Mouse (Mus musculus) intestine, embryonic 15.5 days (tissue): ENCODE measurements around the gene Mas1. TPM values are rescaled to one million over a fixed set of nuclear protein-coding genes. Genes with fewer than 3 reads are reported as not detected.
"Not testable (repeated sequence)": the region's sequence is repeated elsewhere in the genome, so short reads cannot be mapped to it uniquely, and the experiment has no call there.

Experiments
- ATAC-seq: fragments of 200-750 bp; cut with Nextera tagmentation; 2 replicates; pipeline ENCODE4 v1.8.0; 2017; ENCODE audit warnings: moderate TSS enrichment, moderate library complexity
- H3K27ac ChIP-seq: fragments of 300-500 bp; sonication (generic); 2 replicates; pipeline ENCODE4 v1.5.1; 2015; ENCODE audit warnings: mild to moderate bottlenecking, inconsistent platforms
- H3K27me3 ChIP-seq: fragments of 300-500 bp; sonication (generic); replicated peaks from 2 replicates; pipeline ENCODE4 v1.6.1; 2015; ENCODE audit warnings: inconsistent platforms
- H3K36me3 ChIP-seq: fragments of 300-500 bp; sonication (generic); 2 replicates; pipeline ENCODE4 v1.6.1; 2015; ENCODE audit warnings: inconsistent platforms
- H3K4me1 ChIP-seq: fragments of 300-500 bp; sonication (generic); replicated peaks from 2 replicates; pipeline ENCODE4 v1.6.1; 2015; ENCODE audit warnings: inconsistent platforms
- H3K4me2 ChIP-seq: fragments of 300-500 bp; sonication (generic); replicated peaks from 2 replicates; pipeline ENCODE4 v1.6.1; 2015; ENCODE audit warnings: mild to moderate bottlenecking, inconsistent platforms
- H3K4me3 ChIP-seq: fragments of 300-500 bp; sonication (generic); replicated peaks from 2 replicates; pipeline ENCODE4 v1.5.1; 2015; ENCODE audit warnings: inconsistent platforms
- H3K9ac ChIP-seq: fragments of 300-500 bp; sonication (generic); 2 replicates; pipeline ENCODE4 v1.6.1; 2015; ENCODE audit warnings: inconsistent platforms
- H3K9me3 ChIP-seq: fragments of 300-500 bp; sonication (generic); 2 replicates; pipeline ENCODE4 v1.6.1; 2016; ENCODE audit warnings: inconsistent platforms
- WGBS: fragments of 180-500 bp; shearing (Covaris S2); methylation state at CpG from one replicate; pipeline ENCODE4 v1.1.7; 2015; 5-methylcytosine and 5-hydroxymethylcytosine counted together
- polyA plus RNA-seq: library from polyadenylated mRNA; unstranded; fragments of >200 nt; fragmentation: Nextera tagmentation; extraction: Ambion mirVana; gene quantifications from 2 replicates; pipeline ENCODE4 v1.2.1, GENCODE M21; 2015

The Mas1 gene
- polyA plus RNA-seq, 1 experiment from 2014 or later = 0.40 TPM

GRCm38 (mm10) chr17:12902291-12902690, 34.3 kb upstream of the Mas1 start:
- H3K27me3 ChIP-seq = no peaks in the 10 kb centered on the region
- H3K9ac ChIP-seq = no peak overlapping the region
- no peak overlapping the region for H3K4me3 ChIP-seq
- H3K27ac ChIP-seq = no peak overlapping the region
- no peak overlapping the region for H3K4me2 ChIP-seq
- peaks cover 2% of the 10 kb centered on the region; the same call in 1 of the 2 replicates for H3K4me1 ChIP-seq
- H3K36me3 ChIP-seq = 0 out of 2 replicates have a peak, but pooled peaks cover 3% of the 10 kb centered on the region
- H3K9me3 ChIP-seq = no peaks in the 10 kb centered on the region
- 95% methylated on average over 6 of the region's 6 CpGs for WGBS
- ATAC-seq = no peak

- 33% methylated on average over 2 of the region's 2 CpGs for WGBS
- H3K4me1 ChIP-seq, H3K4me2 ChIP-seq, H3K27me3 ChIP-seq, H3K4me3 ChIP-seq, H3K9ac ChIP-seq, H3K9me3 ChIP-seq, H3K27ac ChIP-seq, H3K36me3 ChIP-seq, ATAC-seq: not testable (repeated sequence)
Measured at GRCm38 (mm10) chr17:12898607-12899006, 30.7 kb upstream of the Mas1 start.

- whole genome bisulfite sequencing = 87% methylated on average over 5 of the region's 5 CpGs
- no peaks in the 10 kb centered on the region for H3K9me3 ChIP-seq
- no peaks in the 10 kb centered on the region for H3K27me3 ChIP-seq
- H3K4me2 ChIP-seq = no peak overlapping the region
- no peak overlapping the region for H3K27ac ChIP-seq
- 0 out of 2 replicates have a peak, but pooled peaks have one; percentile 41 for ATAC-seq
- H3K4me3 ChIP-seq = no peak overlapping the region
- H3K9ac ChIP-seq = no peak overlapping the region
- 0 out of 2 replicates have a peak, but pooled peaks cover 3% of the 10 kb centered on the region for H3K36me3 ChIP-seq
- H3K4me1 ChIP-seq = no peaks in the 10 kb centered on the region; the same call in 1 of the 2 replicates
Measured at GRCm38 (mm10) chr17:12897674-12898073, 29.7 kb upstream of the Mas1 start.

- Histone ChIP-seq H3K4me2 (no peak overlapping the region), H3K9ac (no peak overlapping the region), H3K27ac (no peak overlapping the region), H3K27me3 (no peaks in the 10 kb centered on the region), H3K4me1 (no peaks in the 10 kb centered on the region), H3K4me3 (no peak overlapping the region), H3K36me3 (no peaks in the 10 kb centered on the region), H3K9me3 (no peaks in the 10 kb centered on the region)
- ATAC-seq = no peak
- 88% methylated on average over 9 of the region's 9 CpGs for WGBS
Measured at GRCm38 (mm10) chr17:12892033-12892432, 24.1 kb upstream of the Mas1 start.

GRCm38 (mm10) chr17:12891054-12891453, 23.1 kb upstream of the Mas1 start:
- WGBS = 96% methylated on average over 4 of the region's 4 CpGs
- Histone ChIP-seq H3K9ac (no peak overlapping the region), H3K4me1 (peaks cover 4% of the 10 kb centered on the region; the same call in 1 of the 2 replicates), H3K27me3 (no peaks in the 10 kb centered on the region), H3K4me2 (no peak overlapping the region), H3K4me3 (no peak overlapping the region), H3K36me3 (no peaks in the 10 kb centered on the region), H3K9me3 (no peaks in the 10 kb centered on the region), H3K27ac (no peak overlapping the region)
- ATAC-seq = no peak

GRCm38 (mm10) chr17:12887021-12887775, 19.3 kb upstream of the Mas1 start:
- Histone ChIP-seq H3K4me2 (no peak overlapping the region), H3K27me3 (no peaks in the 10 kb centered on the region), H3K4me3 (no peak overlapping the region), H3K9me3 (no peaks in the 10 kb centered on the region), H3K9ac (no peak overlapping the region), H3K36me3 (no peaks in the 10 kb centered on the region), H3K4me1 (peaks cover 4% of the 10 kb centered on the region; the same call in 1 of the 2 replicates), H3K27ac (0 out of 2 replicates have a peak overlapping the region, but pooled peaks have one; percentile 7)
- ATAC-seq = 0 out of 2 replicates have a peak, but pooled peaks have one; percentile 11
- whole genome bisulfite sequencing = 65% methylated on average over 15 of the region's 15 CpGs

- Histone ChIP-seq H3K9ac (no peak overlapping the region), H3K36me3 (no peaks in the 10 kb centered on the region), H3K9me3 (no peaks in the 10 kb centered on the region), H3K4me1 (peaks cover 4% of the 10 kb centered on the region; the same call in 1 of the 2 replicates), H3K27ac (no peak overlapping the region), H3K4me2 (no peak overlapping the region), H3K4me3 (no peak overlapping the region), H3K27me3 (no peaks in the 10 kb centered on the region)
- ATAC-seq = peak; percentile 55; the same call in 1 of the 2 replicates
- WGBS = 43% methylated on average over 6 of the region's 6 CpGs
Measured at GRCm38 (mm10) chr17:12886620-12887019, 18.7 kb upstream of the Mas1 start.

GRCm38 (mm10) chr17:12881216-12881615, 13.3 kb upstream of the Mas1 start:
- Histone ChIP-seq H3K4me3 (no peak overlapping the region), H3K4me2 (no peak overlapping the region), H3K27me3 (no peaks in the 10 kb centered on the region), H3K9me3 (no peaks in the 10 kb centered on the region), H3K9ac (no peak overlapping the region), H3K36me3 (no peaks in the 10 kb centered on the region), H3K27ac (no peak overlapping the region), H3K4me1 (no peaks in the 10 kb centered on the region)
- WGBS = 94% methylated on average over 1 of the region's 1 CpGs
- no peak for ATAC-seq

- no peaks in the 10 kb centered on the region for H3K4me1 ChIP-seq
- H3K36me3 ChIP-seq = no peaks in the 10 kb centered on the region
- peak overlapping the region; percentile 50 for H3K4me2 ChIP-seq
- no peaks in the 10 kb centered on the region for H3K27me3 ChIP-seq
- H3K9ac ChIP-seq = 0 out of 2 replicates have a peak overlapping the region, but pooled peaks have one; percentile 9
- ATAC-seq = peak; percentile 86
- H3K4me3 ChIP-seq = no peak overlapping the region
- no peak overlapping the region for H3K27ac ChIP-seq
- no peaks in the 10 kb centered on the region for H3K9me3 ChIP-seq
- WGBS = 2% methylated on average over 14 of the region's 14 CpGs
Measured at GRCm38 (mm10) chr17:12880178-12880577, 12.2 kb upstream of the Mas1 start.

- 75% methylated on average over 5 of the region's 5 CpGs for WGBS
- Histone ChIP-seq H3K4me1 (no peaks in the 10 kb centered on the region), H3K4me3 (no peak within 1 kb of the TSS), H3K9me3 (no peaks in the 10 kb centered on the region), H3K4me2 (no peak within 1 kb of the TSS), H3K27ac (no peak within 1 kb of the TSS), H3K36me3 (no peaks in the 10 kb centered on the region), H3K9ac (no peak within 1 kb of the TSS), H3K27me3 (no peaks in the 10 kb centered on the region)
- no peak for ATAC-seq
Measured at GRCm38 (mm10) chr17:12875734-12876133, 7.8 kb upstream of the Mas1 start, which contains the start of gene Mrgprh. TSS of gene Mrgprh (plus strand) at chr17:12876034.

- H3K4me1 ChIP-seq = peaks cover 2% of the 10 kb centered on the region; the same call in 1 of the 2 replicates
- no peaks in the 10 kb centered on the region for H3K27me3 ChIP-seq
- no peak overlapping the region for H3K4me2 ChIP-seq
- no peak overlapping the region for H3K27ac ChIP-seq
- no peak overlapping the region for H3K9ac ChIP-seq
- 65% methylated on average over 16 of the region's 16 CpGs for WGBS
- H3K4me3 ChIP-seq = no peak overlapping the region
- no peaks in the 10 kb centered on the region for H3K9me3 ChIP-seq
- ATAC-seq = no peak
- H3K36me3 ChIP-seq = no peaks in the 10 kb centered on the region
Measured at GRCm38 (mm10) chr17:12872275-12873028, 4.5 kb upstream of the Mas1 start.

- 20% methylated on average over 4 of the region's 4 CpGs for WGBS
- Histone ChIP-seq H3K4me3 (no peak overlapping the region), H3K9me3 (no peaks in the 10 kb centered on the region), H3K27ac (no peak overlapping the region), H3K4me2 (no peak overlapping the region), H3K27me3 (no peaks in the 10 kb centered on the region), H3K4me1 (peaks cover 2% of the 10 kb centered on the region; the same call in 1 of the 2 replicates), H3K9ac (no peak overlapping the region), H3K36me3 (no peaks in the 10 kb centered on the region)
- no peak for ATAC-seq
Measured at GRCm38 (mm10) chr17:12868640-12869039, 697 bp upstream of the Mas1 start.
